Mouse (Mus musculus) myocyte (in vitro differentiated cells): ENCODE results near the gene Cyb5b. TPM values are rescaled to one million over a fixed set of nuclear protein-coding genes. Genes with fewer than 3 reads are reported as not detected.
"Not testable (repeated sequence)": the region's sequence is repeated elsewhere in the genome, so short reads cannot be mapped to it uniquely, and the experiment has no call there.

ENCODE experiments used
- H3K27me3 ChIP-seq: one replicate; pipeline ENCODE4 v1.6.1; 2011; ENCODE audit not compliant: control insufficient read depth, insufficient read depth, insufficient read length
- H3K36me3 ChIP-seq: one replicate; pipeline ENCODE4 v1.6.1; 2011; ENCODE audit not compliant: control insufficient read depth, insufficient read depth
- H3K4me2 ChIP-seq: one replicate; pipeline ENCODE4 v1.6.1; 2011; ENCODE audit warnings: low read depth, control low read depth
- H3K4me3 ChIP-seq: one replicate; pipeline ENCODE4 v1.5.1; 2011; ENCODE audit warnings: mild to moderate bottlenecking, control low read depth, moderate library complexity
- H3K79me2 ChIP-seq: one replicate; pipeline ENCODE4 v1.6.1; 2011; ENCODE audit not compliant: control insufficient read depth, insufficient read depth
- H3ac ChIP-seq: one replicate; pipeline ENCODE4 v1.6.1; 2011; ENCODE audit not compliant: control insufficient read depth, insufficient read length
- CEBPB ChIP-seq: IDR thresholded peaks from 2 replicates; pipeline ENCODE4 v1.6.1; 2011; ENCODE audit warnings: mild to moderate bottlenecking, moderate library complexity; ENCODE audit not compliant: poor library complexity, insufficient read depth, severe bottlenecking
- E2F4 ChIP-seq: IDR thresholded peaks from one replicate; pipeline ENCODE4 v1.6.1; 2011; ENCODE audit warnings: mild to moderate bottlenecking, control low read depth, moderate library complexity; ENCODE audit not compliant: insufficient read depth
- MAX ChIP-seq: IDR thresholded peaks from one replicate; pipeline ENCODE4 v1.6.1; 2011; ENCODE audit warnings: low read depth, mild to moderate bottlenecking, control low read depth
- MYOD1 ChIP-seq, 3 experiments: IDR thresholded peaks; one replicate each; pipeline ENCODE4 v1.6.1; 2011; ENCODE audit warnings: control low read depth in 2 of 3, low read depth in 2 of 3, mild to moderate bottlenecking in 2 of 3, moderate library complexity in 1 of 3; ENCODE audit not compliant: insufficient read length in 2 of 3, control insufficient read depth in 1 of 3
- MYOG ChIP-seq, 3 experiments: IDR thresholded peaks; one replicate each; pipeline ENCODE4 v1.6.1; 2011; ENCODE audit warnings: control low read depth in 2 of 3, low read depth in 2 of 3, mild to moderate bottlenecking in 2 of 3; ENCODE audit not compliant: insufficient read length in 2 of 3, control insufficient read depth in 1 of 3, insufficient read depth in 1 of 3
- POLR2A ChIP-seq: IDR thresholded peaks from one replicate; pipeline ENCODE4 v1.6.1; 2011; ENCODE audit warnings: low read depth, mild to moderate bottlenecking, control low read depth, moderate library complexity; ENCODE audit not compliant: insufficient read length
- POLR2AphosphoS2 ChIP-seq: IDR thresholded peaks from one replicate; pipeline ENCODE4 v1.6.1; 2011; ENCODE audit warnings: low read depth, control low read depth; ENCODE audit not compliant: insufficient read length
- REST ChIP-seq: IDR thresholded peaks from one replicate; pipeline ENCODE4 v1.6.1; 2011; ENCODE audit warnings: mild to moderate bottlenecking, control low read depth, moderate library complexity; ENCODE audit not compliant: insufficient read depth, insufficient read length
- SRF ChIP-seq: IDR thresholded peaks from one replicate; pipeline ENCODE4 v1.6.1; 2011; ENCODE audit warnings: low read depth; ENCODE audit not compliant: control insufficient read depth, insufficient read length
- TCF12 ChIP-seq: IDR thresholded peaks from one replicate; pipeline ENCODE4 v1.6.1; 2011; ENCODE audit warnings: mild to moderate bottlenecking, control low read depth; ENCODE audit not compliant: poor library complexity, insufficient read depth, severe bottlenecking
- TCF3 ChIP-seq: IDR thresholded peaks from one replicate; pipeline ENCODE4 v1.6.1; 2011; ENCODE audit warnings: low read depth, control low read depth; ENCODE audit not compliant: insufficient read length
- USF1 ChIP-seq: IDR thresholded peaks from one replicate; pipeline ENCODE4 v1.6.1; 2011; ENCODE audit warnings: low read depth, mild to moderate bottlenecking, control low read depth, moderate library complexity
- polyA plus RNA-seq: library from polyadenylated mRNA; unstranded; fragments of >200 nt; fragmentation: generic; extraction: Trizol; gene quantifications from one replicate; pipeline ENCODE4 v1.2.1, GENCODE M21; 2012; ENCODE audit warnings: missing spikeins

Gene Cyb5b
- polyA plus RNA-seq, result 48.3 TPM

- peaks cover 22% of the 10 kb centered on the region for H3K36me3 ChIP-seq
- peak within 1 kb of the TSS; percentile 94 for H3K4me3 ChIP-seq
- TF ChIP-seq MAX, result peak; percentile 15
- TF ChIP-seq REST, result no peak
- peak; percentile 47 to 91 (median 74) for TF ChIP-seq MYOG (IDR thresholded peaks at IDR 0.05; ENCODE audit: control insufficient read depth in 1 of 3, insufficient read depth in 1 of 3, insufficient read length in 2 of 3, low read depth in 2 of 3)
- peak; percentile 48 for TF ChIP-seq POLR2AphosphoS2
- peak; percentile 44 for TF ChIP-seq TCF12
- TF ChIP-seq POLR2A, result peak; percentile 76
- TF ChIP-seq TCF3, result no peak
- TF ChIP-seq E2F4, result no peak
- no peak for TF ChIP-seq CEBPB
- TF ChIP-seq MYOD1 (IDR thresholded peaks at IDR 0.05; ENCODE audit: control insufficient read depth in 1 of 3, insufficient read length in 2 of 3, low read depth in 2 of 3), result peak; percentile 18 to 93 (median 93)
- no peak for TF ChIP-seq SRF
- peak within 1 kb of the TSS; percentile 97 for H3K4me2 ChIP-seq
- H3K79me2 ChIP-seq, result peaks cover 50% of the 10 kb centered on the region
- H3K27me3 ChIP-seq, result no peaks in the 10 kb centered on the region
- H3ac ChIP-seq, result peak within 1 kb of the TSS; percentile 80
These were observed at the start of gene Cyb5b for GRCm38 (mm10) chr8:107150404-107151157. Gene Cyb5b (plus strand): TSS chr8:107150640.

- H3K27me3 ChIP-seq, result no peaks in the 10 kb centered on the region
- TF ChIP-seq MYOG (IDR thresholded peaks at IDR 0.05; ENCODE audit: control insufficient read depth in 1 of 3, insufficient read depth in 1 of 3, insufficient read length in 2 of 3, low read depth in 2 of 3), result no peak
- TF ChIP-seq SRF, result no peak
- no peak for TF ChIP-seq CEBPB
- no peaks in the 10 kb centered on the region for H3K79me2 ChIP-seq
- no peaks in the 10 kb centered on the region for H3K36me3 ChIP-seq
- H3K4me2 ChIP-seq, result no peak overlapping the region
- no peak overlapping the region for H3ac ChIP-seq
- H3K4me3 ChIP-seq, result no peak overlapping the region
These were observed 45.9 kb upstream of the Cyb5b start for GRCm38 (mm10) chr8:107104547-107104946.

GRCm38 (mm10) chr8:107108089-107108488, 42.4 kb upstream of the Cyb5b start:
- not testable (repeated sequence) for H3K36me3 ChIP-seq, H3K79me2 ChIP-seq, H3K27me3 ChIP-seq, H3K4me2 ChIP-seq, H3ac ChIP-seq, H3K4me3 ChIP-seq

DNA sequence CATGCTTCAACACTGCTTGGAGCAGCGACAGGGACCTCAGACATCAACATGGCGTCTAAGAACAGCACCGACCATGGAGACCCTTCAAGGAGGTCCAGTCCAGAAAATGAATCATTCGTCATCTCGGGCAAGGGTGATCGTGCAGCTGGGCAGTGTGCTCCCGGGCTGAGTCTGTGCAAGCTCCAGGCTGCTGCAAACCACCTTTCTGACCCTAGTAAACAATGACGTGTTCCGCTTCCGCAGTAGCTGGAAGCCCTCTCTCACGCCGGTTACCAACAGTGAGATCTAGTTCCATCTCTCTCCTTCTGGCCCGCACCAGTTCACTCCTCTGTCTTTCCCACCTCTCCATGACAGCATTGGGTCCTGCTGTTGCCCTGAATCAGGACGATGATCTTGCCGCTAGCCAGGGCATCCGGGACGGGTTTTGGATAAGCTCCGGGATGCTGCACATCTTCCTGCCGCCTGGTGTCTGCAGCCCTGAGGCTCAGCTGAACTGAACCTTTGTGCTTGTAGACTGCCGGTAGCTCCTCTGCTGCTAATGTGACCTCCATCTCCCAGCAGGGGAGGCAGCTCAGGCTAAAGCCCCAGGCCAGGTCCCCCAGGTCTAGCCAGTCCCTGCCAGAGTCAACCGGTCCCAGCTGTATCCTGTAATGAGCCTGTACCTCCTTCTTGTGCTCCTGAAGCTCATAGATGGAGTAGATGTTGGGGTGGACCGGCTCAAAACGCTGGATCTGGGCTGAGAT, 41.3 kb upstream of the Cyb5b start:
- Histone ChIP-seq H3K4me3 (no peak overlapping the region), H3K27me3 (no peaks in the 10 kb centered on the region), H3ac (no peak overlapping the region), H3K36me3 (no peaks in the 10 kb centered on the region), H3K4me2 (no peak overlapping the region), H3K79me2 (no peaks in the 10 kb centered on the region)
- no peak for TF ChIP-seq MAX
- no peak for TF ChIP-seq SRF
- TF ChIP-seq POLR2A, result no peak
- TF ChIP-seq MYOG (IDR thresholded peaks at IDR 0.05; ENCODE audit: control insufficient read depth in 1 of 3, insufficient read depth in 1 of 3, insufficient read length in 2 of 3, low read depth in 2 of 3), result no peak
- no peak for TF ChIP-seq CEBPB
- TF ChIP-seq TCF3, result no peak
- TF ChIP-seq REST, result no peak
- TF ChIP-seq USF1, result no peak

DNA sequence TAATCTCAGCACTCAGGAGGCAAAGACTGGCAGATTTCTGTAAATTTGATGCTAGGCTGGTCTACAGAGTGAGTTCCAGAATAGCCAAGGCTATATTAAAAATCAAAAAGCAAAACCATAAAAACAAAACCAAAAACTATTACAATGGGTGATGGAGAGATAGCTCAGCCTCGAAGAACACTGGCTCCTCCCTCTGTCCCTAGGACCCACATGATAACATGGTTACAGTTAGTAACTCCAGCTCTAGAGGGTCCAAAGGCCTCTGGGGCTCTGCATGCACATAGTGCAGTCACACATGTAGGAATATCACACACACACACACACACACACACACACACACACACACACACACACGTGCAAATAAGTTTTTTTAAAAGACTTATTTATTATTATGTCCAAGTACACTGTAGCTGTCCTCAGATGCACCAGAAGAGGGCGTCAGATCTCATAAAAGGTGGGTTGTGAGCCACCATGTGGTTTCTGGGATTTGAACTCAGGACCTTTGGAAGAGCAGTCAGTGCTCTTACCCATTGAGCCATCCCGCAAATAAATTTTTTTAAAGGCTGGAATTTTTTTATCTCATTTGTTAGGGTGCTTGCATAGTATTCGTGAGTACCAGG, 40.5 kb upstream of the Cyb5b start:
- H3K79me2 ChIP-seq, result no peaks in the 10 kb centered on the region
- no peak for TF ChIP-seq E2F4
- TF ChIP-seq MAX, result no peak
- no peak for TF ChIP-seq POLR2AphosphoS2
- TF ChIP-seq POLR2A, result no peak
- TF ChIP-seq TCF3, result no peak
- no peak for TF ChIP-seq USF1
- no peak for TF ChIP-seq MYOG (IDR thresholded peaks at IDR 0.05; ENCODE audit: control insufficient read depth in 1 of 3, insufficient read depth in 1 of 3, insufficient read length in 2 of 3, low read depth in 2 of 3)
- no peaks in the 10 kb centered on the region for H3K27me3 ChIP-seq
- no peak overlapping the region for H3ac ChIP-seq
- no peaks in the 10 kb centered on the region for H3K36me3 ChIP-seq
- no peak overlapping the region for H3K4me3 ChIP-seq
- no peak overlapping the region for H3K4me2 ChIP-seq
